Mouse (Mus musculus): ENCODE results near the gene Chpf2. TPM values are rescaled to one million over a fixed set of nuclear protein-coding genes. Genes with fewer than 3 reads are reported as not detected.

Chpf2 gene
- polyA plus RNA-seq, 1 experiment, result 55.1 TPM

DNA sequence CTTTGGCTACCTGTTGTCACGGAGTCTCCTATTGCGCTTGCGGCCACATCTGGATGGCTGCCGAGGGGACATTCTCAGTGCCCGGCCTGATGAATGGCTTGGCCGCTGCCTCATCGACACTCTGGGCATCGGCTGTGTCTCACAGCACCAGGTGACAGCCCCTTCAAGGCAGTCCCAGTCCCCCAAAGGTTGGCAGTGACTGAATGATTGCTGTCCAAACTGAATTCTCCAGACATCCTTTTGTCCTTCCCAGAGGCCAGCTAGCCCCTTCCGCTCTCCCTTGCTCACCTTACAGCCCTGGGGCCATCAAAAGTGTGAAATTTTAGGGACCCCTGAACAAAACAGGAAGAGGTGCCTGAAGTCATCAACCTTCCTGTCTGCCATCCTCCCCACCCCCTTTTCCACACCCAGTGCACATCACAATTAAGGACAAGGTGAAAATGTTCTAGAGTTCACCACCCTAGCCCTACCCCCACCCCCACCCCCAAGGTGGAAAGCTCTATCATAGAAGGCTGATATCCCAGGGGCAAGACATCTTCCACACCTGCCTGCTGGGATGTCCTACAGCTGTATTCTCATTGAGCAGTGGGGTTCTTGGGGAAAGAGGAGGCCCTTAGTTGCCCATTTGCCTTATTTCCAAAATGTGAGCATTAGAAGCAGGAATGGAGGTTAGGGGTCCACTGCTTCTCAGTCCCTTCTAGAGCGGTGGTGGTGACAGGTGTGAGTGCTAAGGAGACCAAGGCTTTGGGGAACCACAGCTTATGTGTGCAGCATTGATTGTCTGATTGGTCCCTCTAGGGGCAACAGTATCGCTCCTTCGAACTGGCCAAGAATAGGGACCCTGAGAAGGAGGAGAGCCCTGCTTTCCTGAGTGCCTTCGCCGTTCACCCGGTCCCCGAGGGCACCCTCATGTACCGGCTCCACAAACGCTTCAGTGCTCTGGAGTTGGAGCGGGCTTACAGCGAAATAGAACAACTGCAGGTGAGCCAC lies 3.3 kb downstream of the Chpf2 start:
- Histone ChIP-seq H3K4me3 (ENCODE audit: insufficient read depth, low read length) (no peak overlapping the region), H3K4me1 (ENCODE audit: control insufficient read depth, insufficient read depth, low read length) (peaks cover 5% of the 10 kb centered on the region), H3K27ac (ENCODE audit: insufficient read depth, low read length) (no peak overlapping the region)
- no peak; the same call in 1 of the 2 replicates for TF ChIP-seq POLR2A (IDR thresholded peaks at IDR 0.05; ENCODE audit: extremely low read depth, insufficient read depth, low read length)
- no peak for TF ChIP-seq CTCF (IDR thresholded peaks at IDR 0.05; ENCODE audit: extremely low read depth, insufficient read depth, low read length)

DNA sequence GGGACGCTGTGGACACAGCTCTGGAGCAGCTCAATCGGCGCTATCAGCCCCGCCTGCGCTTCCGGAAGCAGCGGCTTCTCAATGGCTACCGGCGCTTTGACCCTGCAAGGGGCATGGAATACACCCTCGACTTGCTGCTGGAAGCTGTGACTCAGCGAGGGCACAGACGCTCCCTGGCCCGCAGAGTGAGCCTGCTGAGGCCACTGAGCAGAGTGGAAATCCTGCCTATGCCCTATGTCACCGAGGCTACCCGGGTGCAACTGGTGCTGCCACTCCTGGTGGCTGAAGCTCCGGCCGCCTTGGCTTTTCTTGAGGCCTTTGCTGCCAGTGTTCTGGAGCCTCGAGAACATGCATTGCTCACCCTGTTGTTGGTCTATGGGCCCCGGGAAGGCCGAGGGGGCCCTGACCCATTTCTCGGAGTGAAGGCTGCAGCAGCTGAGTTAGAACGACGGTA lies 4.8 kb downstream of the Chpf2 start:
- H3K4me3 ChIP-seq (ENCODE audit: insufficient read depth, low read length), result no peak overlapping the region
- H3K27ac ChIP-seq (ENCODE audit: insufficient read depth, low read length), result no peak overlapping the region
- peaks cover 10% of the 10 kb centered on the region for H3K4me1 ChIP-seq (ENCODE audit: control insufficient read depth, insufficient read depth, low read length)
- TF ChIP-seq CTCF (IDR thresholded peaks at IDR 0.05; ENCODE audit: extremely low read depth, insufficient read depth, low read length) (no peak), POLR2A (IDR thresholded peaks at IDR 0.05; ENCODE audit: extremely low read depth, insufficient read depth, low read length) (no peak)

- no peak for TF ChIP-seq POLR2A (IDR thresholded peaks at IDR 0.05; ENCODE audit: extremely low read depth, insufficient read depth, low read length)
- TF ChIP-seq CTCF (IDR thresholded peaks at IDR 0.05; ENCODE audit: extremely low read depth, insufficient read depth, low read length), result no peak
- no peak overlapping the region; the same call in 1 of the 2 replicates for H3K27ac ChIP-seq (ENCODE audit: insufficient read depth, low read length)
- H3K4me3 ChIP-seq (ENCODE audit: insufficient read depth, low read length), result no peak overlapping the region
- peaks cover 11% of the 10 kb centered on the region for H3K4me1 ChIP-seq (ENCODE audit: control insufficient read depth, insufficient read depth, low read length)
These were observed 5.4 kb downstream of the Chpf2 start for GRCm38 (mm10) chr5:24591796-24592470.

DNA sequence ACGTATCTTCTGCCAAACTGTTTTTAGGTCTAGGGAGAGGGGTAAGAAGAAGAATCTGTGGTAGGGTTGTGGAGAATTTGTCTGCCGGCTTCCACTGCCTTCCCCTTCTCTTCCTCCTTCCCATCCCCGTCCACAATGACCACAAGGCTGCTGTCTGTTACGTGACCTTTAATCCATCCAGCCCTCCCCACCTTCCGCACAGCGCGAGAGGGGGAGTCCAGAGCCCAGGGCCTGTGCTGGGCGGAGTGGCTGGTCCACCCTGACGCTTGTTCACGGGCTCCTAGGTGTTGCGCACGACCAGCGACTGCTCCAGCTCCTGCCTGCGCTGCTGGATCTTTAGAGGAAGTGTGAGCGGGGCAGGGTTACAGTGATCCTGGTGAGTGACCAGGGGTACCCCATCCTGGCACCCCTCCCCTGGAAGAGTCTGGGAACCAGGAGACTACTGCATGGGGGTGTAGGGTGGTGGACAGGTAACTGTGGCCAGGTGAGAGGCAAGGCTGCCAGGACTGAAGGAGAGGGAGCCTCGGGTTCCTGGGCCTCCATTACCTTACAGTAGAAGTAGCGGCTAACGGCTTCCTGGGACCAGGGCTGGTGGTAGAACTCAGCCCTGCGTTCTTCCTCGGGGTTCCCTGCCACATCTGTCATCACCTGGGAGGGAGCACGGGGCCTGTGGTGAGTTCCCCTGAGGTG lies 6.1 kb downstream of the Chpf2 start:
- Histone ChIP-seq H3K4me1 (ENCODE audit: control insufficient read depth, insufficient read depth, low read length) (peaks cover 14% of the 10 kb centered on the region), H3K4me3 (ENCODE audit: insufficient read depth, low read length) (no peak overlapping the region)
- TF ChIP-seq POLR2A (IDR thresholded peaks at IDR 0.05; ENCODE audit: extremely low read depth, insufficient read depth, low read length), result peak; percentile 20; the same call in 1 of the 2 replicates
- no peak for TF ChIP-seq CTCF (IDR thresholded peaks at IDR 0.05; ENCODE audit: extremely low read depth, insufficient read depth, low read length)

GRCm38 (mm10) chr5:24593230-24593629 lies 6.7 kb downstream of the Chpf2 start:
- Histone ChIP-seq H3K4me1 (ENCODE audit: control insufficient read depth, insufficient read depth, low read length) (peaks cover 16% of the 10 kb centered on the region), H3K27ac (ENCODE audit: insufficient read depth, low read length) (no peak overlapping the region), H3K4me3 (ENCODE audit: insufficient read depth, low read length) (no peak overlapping the region)
- no peak for TF ChIP-seq CTCF (IDR thresholded peaks at IDR 0.05; ENCODE audit: extremely low read depth, insufficient read depth, low read length)
- no peak for TF ChIP-seq POLR2A (IDR thresholded peaks at IDR 0.05; ENCODE audit: extremely low read depth, insufficient read depth, low read length)

More for the DNA sequence above, 6.1 kb downstream of the Chpf2 start:
- no peak overlapping the region; the same call in 1 of the 2 replicates for H3K27ac ChIP-seq (ENCODE audit: insufficient read depth, low read length)

DNA sequence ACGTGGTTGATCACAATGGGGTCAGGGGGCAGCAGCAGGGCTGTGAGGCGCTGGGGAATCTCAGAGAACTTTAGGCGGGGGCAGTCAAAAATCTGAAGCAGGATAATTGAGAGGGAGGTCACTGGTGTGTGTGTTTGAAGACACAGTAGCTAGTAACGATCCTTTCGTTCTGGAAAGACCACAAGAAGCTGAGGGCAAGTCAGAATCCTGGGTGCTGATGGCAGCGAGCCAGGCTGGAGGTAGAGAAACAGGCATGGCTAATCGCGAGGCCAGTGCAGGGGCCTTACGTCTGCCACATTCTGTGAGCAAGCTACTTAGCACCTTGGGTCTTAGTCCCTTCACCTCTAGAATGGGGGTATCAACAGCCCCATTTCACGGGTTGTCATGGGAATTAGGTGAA lies 7.4 kb downstream of the Chpf2 start:
- Histone ChIP-seq H3K27ac (ENCODE audit: insufficient read depth, low read length) (no peak overlapping the region), H3K4me1 (ENCODE audit: control insufficient read depth, insufficient read depth, low read length) (peaks cover 14% of the 10 kb centered on the region), H3K4me3 (ENCODE audit: insufficient read depth, low read length) (no peak overlapping the region)
- TF ChIP-seq CTCF (IDR thresholded peaks at IDR 0.05; ENCODE audit: extremely low read depth, insufficient read depth, low read length) (no peak), POLR2A (IDR thresholded peaks at IDR 0.05; ENCODE audit: extremely low read depth, insufficient read depth, low read length) (peak; percentile 15; the same call in 1 of the 2 replicates)

GRCm38 (mm10) chr5:24594346-24594745 lies 7.8 kb downstream of the Chpf2 start:
- Histone ChIP-seq H3K27ac (ENCODE audit: insufficient read depth, low read length) (no peak overlapping the region), H3K4me1 (ENCODE audit: control insufficient read depth, insufficient read depth, low read length) (peaks cover 14% of the 10 kb centered on the region), H3K4me3 (ENCODE audit: insufficient read depth, low read length) (no peak overlapping the region)
- TF ChIP-seq CTCF (IDR thresholded peaks at IDR 0.05; ENCODE audit: extremely low read depth, insufficient read depth, low read length), result no peak
- TF ChIP-seq POLR2A (IDR thresholded peaks at IDR 0.05; ENCODE audit: extremely low read depth, insufficient read depth, low read length), result no peak

DNA sequence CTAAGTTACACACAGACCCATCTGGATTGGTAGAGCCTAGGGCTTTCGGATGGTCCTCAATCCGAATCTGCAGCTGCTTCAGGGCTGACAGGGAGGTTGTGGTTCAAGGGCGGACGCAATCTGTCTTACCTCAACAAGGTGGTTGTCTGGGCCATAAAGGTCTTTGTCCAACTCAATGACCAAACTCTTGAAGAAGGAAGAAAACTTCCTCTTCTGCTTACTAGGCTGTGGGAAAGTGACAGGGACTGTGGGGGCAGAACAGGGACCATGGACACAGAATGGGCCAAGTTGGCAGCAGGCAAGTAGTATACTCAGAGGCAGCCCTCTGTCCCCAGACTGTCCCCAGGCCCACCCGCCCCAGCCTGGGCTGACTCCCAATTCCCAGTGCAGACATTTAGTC lies 8.7 kb downstream of the Chpf2 start:
- TF ChIP-seq CTCF (IDR thresholded peaks at IDR 0.05; ENCODE audit: extremely low read depth, insufficient read depth, low read length) (no peak), POLR2A (IDR thresholded peaks at IDR 0.05; ENCODE audit: extremely low read depth, insufficient read depth, low read length) (no peak)
- Histone ChIP-seq H3K4me1 (ENCODE audit: control insufficient read depth, insufficient read depth, low read length) (peaks cover 14% of the 10 kb centered on the region), H3K27ac (ENCODE audit: insufficient read depth, low read length) (no peak overlapping the region), H3K4me3 (ENCODE audit: insufficient read depth, low read length) (no peak overlapping the region)

DNA sequence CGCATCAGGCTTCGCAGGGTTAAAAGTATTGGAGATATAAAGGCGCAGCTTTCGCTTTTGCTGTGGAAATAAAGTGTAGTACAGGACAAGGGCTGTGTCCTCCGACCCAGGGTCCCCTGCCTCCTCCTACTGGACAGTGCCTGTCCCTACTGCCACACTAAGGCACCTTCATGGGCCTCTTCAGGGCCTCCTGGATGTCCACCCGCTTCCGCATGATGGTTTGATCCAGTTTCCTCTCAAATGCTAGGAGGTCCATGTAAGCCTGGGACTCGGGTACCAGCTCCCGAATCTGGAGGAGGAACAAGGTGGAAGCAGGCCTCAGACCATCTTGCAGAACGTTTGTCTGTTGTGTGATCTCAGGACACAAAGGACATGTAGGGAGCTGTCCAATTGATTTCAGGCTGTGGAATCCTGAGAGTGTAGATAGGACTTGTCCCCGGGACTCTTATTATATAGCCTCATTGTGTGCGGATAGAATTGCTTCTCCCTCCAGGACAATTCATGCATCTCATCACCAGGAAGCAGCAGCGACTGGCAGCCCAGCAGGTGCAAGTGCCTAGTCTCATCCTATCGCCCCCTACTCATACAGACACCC lies 9.3 kb downstream of the Chpf2 start:
- Histone ChIP-seq H3K27ac (ENCODE audit: insufficient read depth, low read length) (peak overlapping the region; percentile 87), H3K4me3 (ENCODE audit: insufficient read depth, low read length) (no peak overlapping the region), H3K4me1 (ENCODE audit: control insufficient read depth, insufficient read depth, low read length) (peaks cover 14% of the 10 kb centered on the region)
- TF ChIP-seq CTCF (IDR thresholded peaks at IDR 0.05; ENCODE audit: extremely low read depth, insufficient read depth, low read length) (no peak), POLR2A (IDR thresholded peaks at IDR 0.05; ENCODE audit: extremely low read depth, insufficient read depth, low read length) (no peak)

Data from cortical plate, adult 2 months (tissue).